Mouse (Mus musculus): ENCODE results near the gene Zdhhc14.

Zdhhc14 gene

DNA sequence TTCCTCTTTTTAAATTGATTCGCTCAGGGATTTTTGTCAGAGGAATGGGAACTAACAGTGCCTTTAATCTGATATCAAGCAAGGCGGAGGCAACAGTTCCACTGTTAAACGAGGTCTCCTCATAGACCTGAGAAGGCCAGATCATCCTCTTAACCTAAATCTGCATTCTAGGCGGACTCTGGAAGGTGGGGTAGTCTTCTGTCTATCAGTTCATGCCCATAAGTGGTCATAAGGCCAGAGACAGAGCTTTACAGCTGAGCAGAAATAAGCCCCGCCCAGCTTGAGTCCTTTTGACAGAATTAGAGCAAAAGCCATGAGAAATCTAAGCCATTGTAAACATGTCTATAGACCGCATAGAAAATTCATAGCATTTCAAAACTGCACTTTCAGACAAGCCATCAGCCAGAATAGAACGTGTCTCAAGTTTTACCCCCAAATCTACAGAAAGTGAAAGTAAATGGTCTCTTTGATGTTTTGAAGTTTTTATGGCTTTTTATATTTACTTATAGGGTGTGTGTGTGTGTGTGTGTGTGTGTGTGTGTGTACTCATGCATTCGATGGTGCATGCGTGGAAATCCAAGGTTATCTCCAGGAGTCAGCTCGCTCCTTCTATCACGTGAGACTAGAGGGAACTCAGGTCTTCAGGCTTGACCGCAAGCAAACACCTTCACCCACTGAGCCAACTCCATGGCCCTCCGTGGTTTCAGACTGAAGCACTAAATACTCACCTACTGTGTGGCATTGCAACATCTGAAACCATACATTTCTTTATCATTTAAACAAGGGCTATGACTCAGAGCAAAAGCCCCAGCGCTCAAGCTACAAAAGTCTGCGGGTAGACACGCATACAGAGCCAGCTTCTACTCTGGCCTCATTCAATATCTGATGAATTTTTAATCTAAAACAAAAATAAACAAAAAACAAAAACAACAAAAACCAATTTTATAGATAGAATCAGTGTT is 255.5 kb downstream of the Zdhhc14 start:
- no peak for DNase-seq

DNA sequence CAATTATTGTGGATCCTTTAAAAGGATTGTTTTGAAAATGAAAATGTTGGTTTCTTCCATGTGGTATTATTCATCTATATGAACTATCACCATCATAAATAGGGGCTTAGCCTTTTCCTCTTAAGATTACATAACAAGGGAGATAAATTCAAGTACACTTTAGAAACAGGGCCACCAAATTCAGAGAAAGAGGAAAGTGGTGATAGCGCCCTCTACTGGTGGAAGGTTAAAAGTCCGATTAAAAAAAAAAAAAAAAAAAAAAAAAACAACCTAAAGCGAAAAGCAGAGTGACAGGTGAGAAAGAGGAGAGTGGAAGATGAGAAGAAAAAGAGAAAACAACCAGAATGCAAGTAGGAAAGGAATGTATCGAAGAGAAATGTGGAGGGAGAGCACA is 256.1 kb downstream of the Zdhhc14 start:
- no peak for DNase-seq

DNA sequence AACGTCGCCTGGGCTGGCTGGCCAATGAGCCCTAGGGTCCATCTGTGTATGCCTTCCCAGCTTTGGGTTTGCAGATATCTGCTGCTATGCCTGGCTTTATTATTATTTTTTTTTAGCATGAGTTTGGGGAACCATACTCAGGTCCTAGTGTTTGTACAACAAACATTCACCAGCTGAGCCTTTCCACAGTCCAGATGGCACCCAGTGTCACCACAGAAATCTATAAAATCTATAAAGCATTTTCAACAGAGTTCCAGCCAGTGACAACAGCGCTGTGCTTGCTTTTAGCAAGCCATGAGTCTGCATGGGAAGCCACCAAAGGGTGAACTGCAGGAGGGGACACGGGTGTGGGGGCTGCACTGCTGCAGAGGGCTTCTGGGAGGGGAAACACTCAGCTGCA is 257.9 kb downstream of the Zdhhc14 start:
- DNase-seq: no peak

DNA sequence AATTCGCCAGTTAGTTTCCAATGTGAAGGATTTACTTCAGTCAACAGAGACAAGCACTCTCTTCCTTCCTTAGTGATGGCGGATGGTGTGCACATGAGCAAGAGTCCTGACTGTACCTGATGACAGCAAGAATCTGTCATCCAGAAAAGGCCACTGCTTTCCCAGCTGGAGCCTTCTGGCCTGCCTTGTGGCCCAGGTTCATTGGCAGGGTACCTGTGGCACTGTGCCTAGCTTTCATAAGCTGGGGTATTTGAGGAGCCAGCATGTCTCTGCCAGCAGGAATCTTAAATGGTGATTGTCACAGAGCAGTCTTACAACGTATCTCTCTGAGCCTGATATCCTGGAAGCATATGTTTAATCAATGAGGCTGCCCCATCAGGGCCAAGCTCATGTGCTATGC is 258.7 kb downstream of the Zdhhc14 start:
- no peak for DNase-seq

DNA sequence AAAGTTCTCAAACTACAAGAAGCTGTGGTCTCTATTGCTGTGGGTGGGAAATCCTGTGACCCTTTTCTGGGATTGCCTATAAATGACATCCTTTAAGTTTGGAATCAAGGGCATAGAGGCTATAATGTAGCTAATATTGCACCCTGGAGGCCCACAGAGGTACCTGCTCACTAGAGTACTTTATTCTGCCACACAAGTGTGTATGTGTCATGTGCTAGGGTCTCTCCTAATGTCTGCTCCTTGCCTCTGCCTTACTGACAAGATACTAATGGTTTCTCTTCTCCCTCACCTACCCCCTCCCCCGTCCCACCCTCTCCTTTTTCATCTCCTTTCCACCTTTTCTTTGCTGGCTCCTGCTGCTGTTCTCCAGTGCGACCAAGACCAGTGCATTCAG is 260.0 kb downstream of the Zdhhc14 start:
- DNase-seq: no peak

DNA sequence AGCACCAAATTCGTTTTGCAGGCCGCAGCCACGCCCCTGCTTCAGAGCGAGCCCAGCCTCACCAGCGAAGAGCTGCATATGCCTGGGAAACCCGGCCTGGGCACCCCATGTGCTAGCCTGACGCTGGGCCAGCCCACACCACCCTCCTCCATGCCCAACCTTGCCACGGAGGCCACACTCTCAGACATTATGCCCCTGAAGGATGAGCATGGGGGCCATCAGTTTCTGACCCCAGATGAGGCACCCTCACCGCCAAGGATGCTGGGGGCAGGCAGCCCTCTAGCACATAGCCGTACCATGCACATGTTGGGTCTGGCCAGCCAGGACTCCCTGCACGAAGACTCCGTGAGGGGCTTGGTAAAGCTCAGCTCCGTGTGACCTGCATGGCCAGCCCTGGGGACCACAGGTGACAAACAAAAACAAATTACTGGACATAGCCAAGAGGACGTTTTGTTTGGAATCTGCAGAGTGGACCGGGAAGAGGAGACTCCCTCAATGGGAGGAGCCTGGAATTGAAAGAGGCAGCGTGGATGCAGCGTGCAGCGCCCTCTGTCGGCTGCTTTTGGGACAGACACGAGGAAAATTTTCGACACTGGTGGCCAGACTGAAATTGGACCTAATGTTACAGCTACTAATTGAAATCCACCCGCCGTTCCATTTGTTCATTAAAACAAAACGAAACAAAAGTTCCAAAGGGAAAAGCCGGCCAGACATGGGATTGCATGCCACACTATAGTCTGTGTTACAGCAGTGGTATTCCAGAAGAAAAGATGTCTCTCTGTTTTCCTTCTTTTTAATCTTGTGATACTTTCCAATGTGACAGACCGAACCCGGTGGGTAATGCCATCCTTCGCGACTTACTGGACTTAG is 260.6 kb downstream of the Zdhhc14 start:
- DNase-seq: peak; percentile 79

DNA sequence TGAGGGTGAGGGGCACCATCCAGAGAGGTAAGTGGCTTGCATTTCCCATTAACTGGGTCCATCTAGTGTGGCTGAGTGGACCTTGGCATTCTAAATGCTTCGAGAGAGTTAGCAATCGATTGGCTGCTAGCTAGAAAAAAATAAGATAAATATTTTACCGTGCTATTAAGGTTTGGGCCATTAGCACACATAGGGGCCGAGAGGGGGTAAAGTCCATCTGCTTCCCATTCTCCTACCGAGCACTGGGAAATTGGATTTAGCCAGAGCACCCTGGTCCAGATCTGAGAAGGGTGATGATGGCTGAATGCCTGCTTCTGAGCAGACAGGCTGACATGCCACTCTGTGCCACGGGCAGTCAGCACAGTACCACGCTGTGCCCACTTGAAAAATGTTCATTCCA is 263.1 kb downstream of the Zdhhc14 start:
- no peak for DNase-seq

DNA sequence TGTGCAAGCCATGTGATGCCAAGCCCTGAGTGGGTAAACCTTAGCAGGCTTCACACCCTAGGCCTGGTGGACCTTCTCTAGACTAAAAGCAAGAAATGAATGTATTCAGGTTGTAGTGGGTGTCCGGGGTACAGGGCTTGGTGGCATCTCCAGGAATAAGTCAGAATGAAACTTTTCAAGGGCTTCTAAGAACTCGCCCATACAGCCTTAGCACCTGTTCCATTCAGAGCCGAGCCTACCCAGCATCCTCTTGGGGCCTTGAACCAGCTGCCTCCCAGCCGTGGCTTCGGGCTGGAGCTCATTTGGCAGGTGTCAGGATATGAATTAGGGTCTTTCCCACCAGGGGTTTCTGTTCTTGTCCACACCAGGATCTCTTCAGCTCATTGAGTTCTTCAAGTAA is 263.7 kb downstream of the Zdhhc14 start:
- no peak for DNase-seq

DNA sequence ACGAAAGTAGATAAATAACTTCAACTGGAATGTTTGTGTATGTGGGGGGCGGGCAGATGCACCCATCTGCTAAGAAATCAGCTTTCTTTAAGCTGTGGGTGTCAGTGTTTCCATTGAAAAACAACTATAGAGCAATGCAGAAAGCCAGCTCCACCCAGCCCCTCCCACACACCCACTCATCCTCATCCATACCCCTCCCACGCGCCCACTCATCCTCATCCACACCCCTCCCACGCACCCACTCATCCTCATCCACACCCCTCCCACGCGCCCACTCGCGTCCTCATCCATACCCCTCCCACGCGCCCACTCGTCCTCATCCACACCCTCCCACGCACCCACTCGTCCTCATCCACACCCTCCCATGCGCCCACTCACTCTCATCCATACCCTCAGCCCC is 264.5 kb downstream of the Zdhhc14 start:
- DNase-seq: no peak

DNA sequence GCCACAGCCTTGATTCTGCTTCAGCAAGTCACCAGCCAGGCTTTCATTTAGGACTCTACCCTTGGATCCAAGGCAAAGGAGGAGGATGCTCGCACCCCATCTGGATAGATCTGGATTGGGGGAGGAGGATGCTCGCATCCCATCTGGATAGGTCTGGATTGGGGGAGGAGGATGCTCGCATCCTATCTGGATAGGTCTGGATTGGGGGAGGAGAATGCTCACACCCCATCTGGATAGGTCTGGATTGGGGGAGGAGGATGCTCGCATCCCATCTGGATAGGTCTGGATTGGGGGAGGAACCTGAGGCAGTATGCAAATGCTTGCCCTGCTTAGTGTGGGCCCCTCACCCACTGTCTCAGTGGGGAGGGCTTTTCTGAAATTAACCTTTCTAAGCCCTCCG is 271.4 kb downstream of the Zdhhc14 start:
- DNase-seq: no peak

DNA sequence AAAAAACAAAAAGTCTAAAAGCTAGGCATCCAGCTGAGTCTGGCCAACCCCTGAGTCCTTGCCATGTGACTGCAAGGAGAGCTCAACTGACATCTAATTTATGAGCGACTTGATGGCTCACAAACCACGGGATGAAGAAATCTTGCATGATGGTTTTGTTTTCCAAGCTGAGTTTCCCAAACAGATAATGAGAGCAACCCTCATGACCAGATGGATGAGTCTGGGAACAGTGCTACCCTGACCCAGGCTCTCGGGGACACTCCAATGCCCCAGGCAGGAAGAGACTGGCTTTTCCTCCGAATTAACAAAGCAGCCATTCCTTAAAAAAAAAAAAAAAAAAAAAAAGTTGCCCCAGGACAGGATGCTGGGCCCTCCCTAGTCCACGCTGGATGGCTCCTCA is 271.9 kb downstream of the Zdhhc14 start:
- DNase-seq: no peak

DNA sequence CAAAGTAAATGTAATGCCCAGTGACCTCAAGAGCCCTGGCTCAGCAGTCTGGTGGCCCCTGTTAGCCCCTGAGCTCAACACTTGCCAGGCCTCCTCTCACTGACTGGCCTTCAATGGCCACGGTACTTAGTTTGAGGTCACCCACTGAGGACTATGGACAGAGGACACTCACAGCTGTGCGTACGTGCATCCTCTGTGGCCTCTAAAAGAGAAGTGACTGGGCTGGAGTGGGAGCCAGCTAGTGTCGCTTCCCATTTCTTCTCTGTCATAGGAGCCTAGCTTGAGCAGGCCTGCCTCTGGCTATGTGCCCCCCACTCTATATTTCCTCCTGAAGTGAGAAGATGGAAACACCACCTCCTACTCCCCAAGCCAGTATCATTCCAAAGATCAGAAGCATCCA is 273.4 kb downstream of the Zdhhc14 start:
- no peak for DNase-seq

DNA sequence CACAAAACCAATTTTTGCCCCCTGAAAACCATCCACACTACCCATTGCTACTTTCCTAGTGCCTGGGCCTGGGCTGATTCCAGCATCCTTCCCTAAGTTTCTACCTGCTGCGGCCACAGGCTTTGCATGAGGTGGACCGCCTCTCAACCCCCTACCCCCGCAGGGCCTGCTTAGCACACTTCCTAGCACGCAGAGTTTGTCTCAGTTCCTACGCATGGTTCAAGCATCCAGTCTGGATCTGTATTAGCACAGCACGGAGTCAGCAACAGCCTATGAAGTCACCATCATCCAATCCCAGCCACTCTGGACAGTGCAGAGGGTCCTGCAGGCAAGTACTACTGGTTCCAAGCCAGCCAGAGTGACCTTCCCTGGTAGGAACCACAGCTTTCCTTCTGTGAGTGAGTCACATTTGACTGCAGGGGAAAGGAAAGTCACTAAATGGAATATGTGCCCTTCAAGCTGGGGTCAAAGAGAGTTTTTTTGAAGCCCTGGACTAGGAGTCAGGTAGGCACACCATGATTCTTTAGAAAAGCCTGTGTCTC is 275.9 kb downstream of the Zdhhc14 start:
- DNase-seq: no peak

DNA sequence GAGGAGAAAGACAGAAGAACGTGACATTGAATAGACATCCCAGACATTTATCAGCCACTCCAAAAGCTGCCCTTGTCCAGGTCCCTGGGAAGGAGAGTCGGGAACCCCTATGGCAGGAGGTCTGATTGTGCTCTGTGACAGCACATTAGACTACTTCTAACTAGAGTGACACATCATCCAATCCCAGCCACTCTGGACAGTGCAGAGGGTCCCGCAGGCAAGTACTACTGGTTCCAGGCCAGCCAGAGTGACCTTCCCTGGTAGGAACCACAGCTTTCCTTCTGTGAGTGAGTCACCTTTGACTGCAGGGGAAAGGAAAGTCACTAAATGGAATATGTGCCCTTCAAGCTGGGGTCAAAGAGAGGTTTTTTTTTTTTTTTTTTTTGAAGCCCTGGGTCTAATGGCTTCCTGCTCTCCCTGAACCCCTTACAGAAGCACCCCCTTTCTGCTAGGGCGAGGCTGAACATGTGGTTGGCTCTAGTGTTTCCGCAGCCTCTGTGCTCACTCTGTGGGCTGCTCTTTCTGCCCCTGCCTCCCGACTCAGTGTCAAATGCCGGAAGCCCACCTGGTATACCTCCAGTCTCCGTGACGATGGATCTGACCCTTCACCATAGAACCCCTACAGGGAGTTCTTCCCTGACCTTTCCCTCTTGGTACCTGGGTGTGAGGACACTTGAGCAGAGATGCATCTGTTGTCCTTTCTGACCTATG is 276.6 kb downstream of the Zdhhc14 start:
- no peak for DNase-seq

DNA sequence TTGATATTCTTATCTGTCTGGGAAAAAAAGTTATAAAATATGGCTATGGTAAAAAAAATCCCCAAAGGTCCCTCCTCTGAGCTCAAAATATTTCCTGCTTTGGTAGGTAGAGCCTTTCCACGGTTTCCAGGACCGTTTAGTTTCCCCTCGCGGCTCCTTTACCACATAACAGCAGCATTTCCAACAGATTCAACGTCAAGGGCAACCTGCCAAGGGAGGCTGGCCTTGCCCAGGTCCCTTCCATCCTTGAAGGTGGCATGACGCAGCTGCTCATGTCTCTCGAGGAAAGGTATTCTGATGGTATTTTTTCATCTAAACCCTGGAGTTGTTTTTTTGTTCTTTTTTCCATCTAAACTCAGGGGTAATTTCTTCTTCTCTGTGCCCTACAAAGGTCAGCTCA is 277.4 kb downstream of the Zdhhc14 start:
- DNase-seq: no peak

DNA sequence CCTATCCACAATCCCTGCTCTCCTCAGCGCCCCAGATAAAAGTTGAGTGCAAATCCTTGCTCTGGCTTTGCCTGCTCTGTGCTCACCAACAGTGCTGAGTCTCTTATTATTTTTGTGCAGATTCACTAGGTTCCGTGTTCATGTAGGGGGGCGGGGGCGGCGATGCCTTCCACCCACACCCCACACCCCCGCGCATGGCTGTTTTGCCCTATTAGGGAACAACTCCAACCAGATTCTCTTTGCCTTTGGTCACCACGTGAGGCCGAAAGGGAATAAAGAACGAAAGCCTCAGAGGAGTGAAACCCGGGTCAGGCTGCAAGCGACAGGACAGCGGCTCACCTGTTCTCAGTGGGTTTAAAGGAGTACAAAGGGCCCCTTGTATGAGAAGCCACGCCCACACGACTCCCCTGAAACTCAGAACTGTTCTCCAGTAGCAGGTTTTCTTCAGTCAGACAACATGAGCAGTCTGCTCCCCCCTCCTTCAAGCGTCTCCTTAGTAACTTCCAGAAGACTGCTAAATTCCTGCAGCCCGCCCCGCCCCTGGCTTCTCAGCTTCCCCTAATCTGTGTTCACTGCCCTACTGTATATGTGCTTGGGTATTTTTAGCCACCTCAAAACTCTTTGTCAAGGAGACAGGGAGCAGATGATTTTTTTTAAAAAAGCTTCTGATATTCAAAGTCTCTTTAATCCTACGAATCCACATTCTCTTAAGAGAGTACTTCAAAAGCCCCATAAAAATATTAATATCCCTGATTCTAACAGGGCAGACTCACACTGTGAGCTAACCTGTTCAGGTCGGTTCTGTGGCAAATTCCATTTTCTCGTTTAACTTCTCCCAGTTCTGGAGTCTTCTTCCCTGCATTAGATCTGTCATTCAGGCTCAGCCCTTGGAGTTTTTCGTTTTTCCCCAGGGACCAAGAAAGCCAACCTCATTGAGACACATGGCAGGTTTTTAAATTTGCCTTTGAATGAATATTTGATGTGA is 278.2 kb downstream of the Zdhhc14 start:
- no peak for DNase-seq

DNA sequence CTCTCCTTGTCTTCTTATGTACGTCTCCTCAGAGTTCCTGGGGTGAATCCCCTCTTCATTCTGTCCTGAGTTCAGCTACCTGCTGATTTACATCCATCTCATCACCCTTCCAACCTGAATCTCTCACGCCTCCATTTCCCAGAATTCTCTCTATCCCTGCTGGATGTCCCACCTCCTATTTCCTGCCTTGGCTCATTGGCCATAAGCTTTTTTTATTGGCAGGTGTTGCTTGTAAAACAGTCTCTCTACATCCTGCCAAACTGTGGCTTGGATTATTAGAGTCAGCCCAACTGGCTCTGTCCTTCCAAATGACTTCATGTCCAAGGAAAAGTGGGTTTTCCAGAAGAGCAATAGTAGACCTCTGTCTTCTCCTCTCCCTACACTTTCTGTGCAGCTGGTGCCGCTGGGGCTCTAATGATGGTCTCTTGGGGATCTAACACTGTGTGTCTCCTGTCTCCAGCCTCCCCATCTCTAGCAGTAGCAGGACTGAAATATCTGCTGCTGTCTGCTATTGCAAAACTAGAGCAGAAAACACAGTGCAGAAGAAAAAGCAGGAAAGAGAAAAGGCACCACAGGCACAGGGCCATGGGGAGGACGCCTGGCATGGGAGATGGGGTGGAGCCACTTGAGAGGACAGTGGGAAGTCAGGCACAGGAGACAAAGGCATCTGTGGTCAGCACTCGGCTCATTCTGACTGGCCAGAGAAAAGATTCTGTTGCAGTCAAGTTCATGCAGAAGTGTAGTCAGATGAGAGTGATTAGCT is 288.0 kb downstream of the Zdhhc14 start:
- DNase-seq: no peak

DNA sequence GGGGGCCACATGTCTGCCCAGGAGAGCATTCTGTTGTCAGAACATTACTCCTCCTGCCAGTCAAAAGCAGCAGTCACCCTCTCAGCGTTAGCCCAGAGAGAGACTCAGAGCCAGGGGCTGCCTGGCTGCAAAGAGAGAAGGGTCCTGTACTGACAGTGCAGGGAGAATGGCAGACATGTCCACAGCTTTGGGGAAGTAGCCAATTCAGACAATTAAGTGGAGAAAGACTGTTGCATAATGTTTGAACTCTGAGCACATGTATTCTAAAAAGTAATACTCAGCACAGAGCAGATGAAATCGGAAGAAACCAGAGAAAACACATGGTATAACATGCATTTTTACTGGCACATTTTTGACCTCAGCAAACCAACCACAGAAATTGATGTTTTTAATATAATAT is 292.9 kb downstream of the Zdhhc14 start:
- no peak for DNase-seq

DNA sequence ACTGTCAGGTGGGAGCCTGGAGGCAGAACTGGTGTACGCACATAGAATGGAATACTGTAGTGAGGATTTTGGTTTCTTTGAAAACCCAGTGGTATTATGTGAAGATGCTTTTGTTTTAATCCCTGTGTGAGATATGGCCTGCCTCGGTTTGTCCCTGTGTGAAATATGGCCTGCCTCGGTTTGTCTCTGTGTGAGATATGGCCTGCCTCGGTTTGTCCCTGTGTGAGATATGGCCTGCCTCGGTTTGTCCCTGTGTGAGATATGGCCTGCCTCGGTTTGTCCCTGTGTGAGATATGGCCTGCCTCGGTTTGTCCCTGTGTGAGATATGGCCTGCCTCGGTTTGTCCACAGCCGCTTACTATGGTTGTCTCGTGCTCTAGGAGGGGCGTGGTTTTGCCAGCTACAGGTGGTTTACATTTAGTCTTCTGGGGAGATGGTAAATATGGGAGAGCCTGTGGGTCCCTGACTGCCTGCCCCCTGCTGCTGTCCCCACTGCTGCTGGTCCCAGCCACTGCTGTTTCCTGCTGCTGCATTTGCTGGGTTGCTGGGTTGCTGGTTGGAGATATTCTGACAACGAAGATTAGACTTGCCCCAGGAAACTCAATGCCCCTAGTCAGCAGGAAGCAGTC is 299.9 kb downstream of the Zdhhc14 start:
- DNase-seq: no peak

DNA sequence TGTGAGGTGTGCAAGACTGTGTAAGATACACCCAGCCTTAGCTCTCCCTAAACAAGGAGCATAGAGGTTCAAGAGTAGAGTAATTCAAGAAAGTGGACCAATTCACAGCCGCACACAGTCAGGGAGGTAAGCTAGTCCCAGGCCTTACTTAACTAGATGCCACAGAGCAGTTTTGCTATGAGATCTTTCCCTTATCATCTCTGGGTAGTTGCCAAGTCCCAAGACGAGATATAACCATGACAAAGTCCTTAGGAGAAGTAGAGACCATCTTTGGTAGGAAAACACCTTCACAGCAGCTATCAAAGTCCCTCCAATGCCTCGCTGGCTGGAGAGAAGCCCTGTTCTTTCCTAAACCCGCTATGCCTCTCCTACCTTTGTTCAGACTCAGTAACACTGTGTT is 301.2 kb downstream of the Zdhhc14 start:
- DNase-seq: no peak

DNA sequence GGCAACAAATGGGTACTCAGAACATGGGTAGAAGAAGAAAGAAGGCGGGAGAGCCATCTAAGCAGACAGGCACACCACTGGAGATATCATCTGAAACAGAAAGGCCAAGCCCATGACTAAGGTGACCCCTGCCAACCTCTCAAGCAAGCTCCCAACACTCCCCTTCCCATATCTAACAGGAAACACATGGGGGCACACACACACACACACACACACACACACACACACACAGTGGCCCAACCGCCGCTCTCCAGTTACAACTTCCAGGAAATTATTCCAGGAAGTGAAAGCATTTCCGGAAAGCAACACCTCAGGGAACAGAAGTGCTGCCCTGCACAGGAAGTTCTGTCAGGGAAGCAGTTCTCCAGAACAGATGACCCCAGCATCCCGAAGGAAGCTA is 301.9 kb downstream of the Zdhhc14 start:
- DNase-seq: no peak
